Mouse (Mus musculus): ENCODE measurements around the gene Afm.

DNA sequence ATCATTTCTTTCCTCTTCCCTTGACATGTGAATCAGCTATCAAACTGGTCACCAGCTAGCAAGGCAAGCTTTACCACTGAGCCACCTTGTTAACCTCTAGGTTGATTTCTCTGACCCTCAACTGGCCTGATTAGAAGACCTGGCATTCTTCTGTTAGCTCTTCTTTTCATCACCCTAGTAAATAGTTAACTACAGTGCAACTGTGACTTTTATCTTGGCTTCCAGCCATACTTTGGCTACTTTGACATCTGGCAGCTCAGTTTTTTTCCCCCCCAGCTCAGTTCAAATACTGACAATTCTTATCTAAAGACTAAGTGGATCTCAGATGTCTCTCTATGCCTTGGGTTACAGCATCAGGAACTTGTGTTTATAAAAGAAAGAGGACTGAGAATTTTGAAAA lies 49.6 kb downstream of the Afm start:
- TF ChIP-seq CTCF (IDR thresholded peaks at IDR 0.05; ENCODE audit: extremely low read depth, insufficient read depth, low read length) (no peak), POLR2A (IDR thresholded peaks at IDR 0.05; ENCODE audit: extremely low read depth, insufficient read depth, low read length) (no peak)
